Mouse (Mus musculus) kidney, postnatal 25 days (tissue): ENCODE data around the gene Tnfrsf18.

Experiments used
- DNase-seq, 2 experiments: peaks; one replicate each; pipeline ENCODE4 v3.0.0; 2021; ENCODE audit warnings: mixed read lengths in 2 of 2

Tnfrsf18 gene

DNA sequence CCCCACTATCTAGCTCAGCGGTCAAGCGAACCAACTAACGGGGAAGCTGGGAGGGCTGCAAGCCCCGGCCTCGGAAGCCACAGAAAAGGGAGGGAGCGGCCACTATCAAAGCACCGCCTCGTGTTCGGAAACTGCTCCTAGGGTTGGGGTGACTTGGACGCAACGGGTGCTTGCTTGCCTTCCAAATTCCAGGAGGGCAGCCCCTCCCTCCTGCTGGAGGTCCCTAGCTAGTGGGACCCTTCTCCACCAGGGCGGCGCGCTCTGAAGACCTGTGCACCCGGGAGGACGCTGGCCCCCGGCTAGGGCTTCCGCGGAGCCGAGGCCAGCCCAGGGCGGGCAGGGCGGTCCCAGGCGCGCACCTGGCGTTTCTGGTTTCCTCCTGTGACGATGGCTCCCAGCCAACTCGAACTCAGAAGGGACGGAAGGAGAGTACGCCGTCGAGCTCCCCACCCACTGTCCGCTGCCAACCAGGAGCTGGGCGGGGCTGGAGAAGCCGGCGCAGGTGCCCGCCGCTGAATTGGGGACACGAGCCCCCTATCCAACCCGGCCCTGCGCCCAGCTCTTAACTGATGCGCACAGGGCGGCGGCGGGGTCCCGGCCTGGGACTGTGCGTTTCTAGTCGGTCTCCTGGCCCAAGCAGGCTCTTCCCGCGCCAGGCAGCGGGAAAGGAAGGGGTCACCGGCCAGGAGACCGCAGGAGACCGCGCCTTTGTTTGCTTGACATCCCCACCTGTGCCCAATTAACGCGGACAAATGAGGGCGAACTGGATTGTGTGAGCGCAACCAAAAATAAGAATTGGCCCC is 51.7 kb downstream of the Tnfrsf18 start:
- peak; percentile 88 to 93 for DNase-seq
